Mouse (Mus musculus) urinary bladder, postnatal 0 days (tissue): Measurements from ENCODE around the gene Cntnap4. TPM values are rescaled to one million over a fixed set of nuclear protein-coding genes. Genes with fewer than 3 reads are reported as not detected.

Experiments
- polyA plus RNA-seq: library from polyadenylated mRNA; unstranded; fragments of >200 nt; fragmentation: Nextera tagmentation; extraction: Ambion mirVana; gene quantifications from 2 replicates; pipeline ENCODE4 v1.2.1, GENCODE M21; 2015

The Cntnap4 gene
- polyA plus RNA-seq, result 0.04 and 0.07 TPM in 2 replicates

GRCm38 (mm10) chr8:112569471-112570141 is at the start of gene Cntnap4:
Cntnap4 (plus strand) TSS chr8:112570043.

